In genomic region chr7:45723301-45723700, GRCm38 (mm10) we compare ENCODE assay signal across 28 mouse cellular contexts. TPM values are rescaled to one million over a fixed set of nuclear protein-coding genes. Genes with fewer than 3 reads are reported as not detected.
DNase-seq lines count a peak whose midpoint lies in the region; ATAC-seq lines count a peak whose summit lies in the region.
"Had no signal": no experiment of that assay in that cellular context is flagged by ENCODE, and none has a peak within 500 bp of the region (broad histone marks: within the 10 kb centered on the region; RNA-seq: fewer than 3 reads in every experiment).

No protein-coding gene starts in this region.

- H3K36me3 ChIP-seq in forebrain, embryonic 13.5 days (ENCODE audit: poor library complexity, severe bottlenecking), result peaks cover 89% of the 10 kb centered on the region
- H3K36me3 ChIP-seq in forebrain, embryonic 10.5 days (replicated peaks), result peaks cover 97% of the 10 kb centered on the region
- H3K36me3 ChIP-seq in hindbrain, embryonic 13.5 days, result peaks cover 84% of the 10 kb centered on the region

- peaks cover 20% of the 10 kb centered on the region for H3K4me1 ChIP-seq in forebrain, embryonic 13.5 days
- H3K4me1 ChIP-seq in forebrain, embryonic 10.5 days, result peaks cover 25% of the 10 kb centered on the region
- peaks cover 31% of the 10 kb centered on the region for H3K4me1 ChIP-seq in hindbrain, embryonic 13.5 days (replicated peaks)

- 0 out of 2 replicates have a peak overlapping the region, but pooled peaks have one; percentile 27 for H3K9ac ChIP-seq in forebrain, embryonic 13.5 days
- no peak overlapping the region for H3K9ac ChIP-seq in hindbrain, embryonic 13.5 days
- H3K9ac ChIP-seq: embryonic facial prominence, embryonic 15.5 days; heart, embryonic 15.5 days; hindbrain, embryonic 15.5 days had no signal

- no peak overlapping the region for H3K27ac ChIP-seq in forebrain, embryonic 13.5 days
- H3K27ac ChIP-seq in forebrain, embryonic 10.5 days, result no peak overlapping the region
- no peak overlapping the region for H3K27ac ChIP-seq in hindbrain, embryonic 13.5 days
- H3K27ac ChIP-seq: embryonic facial prominence, embryonic 15.5 days; heart, adult 2 months; heart, embryonic 15.5 days; hindbrain, embryonic 10.5 days; hindbrain, embryonic 15.5 days had no signal

- H3K4me3 ChIP-seq in forebrain, embryonic 13.5 days, result no peak overlapping the region
- no peak overlapping the region for H3K4me3 ChIP-seq in forebrain, embryonic 10.5 days
- no peak overlapping the region for H3K4me3 ChIP-seq in hindbrain, embryonic 13.5 days
- H3K4me3 ChIP-seq: embryonic facial prominence, embryonic 15.5 days; erythroblast, embryonic 14.5 days; heart, adult 2 months; heart, embryonic 15.5 days; hindbrain, embryonic 10.5 days; hindbrain, embryonic 15.5 days had no signal

- H3K4me2 ChIP-seq in forebrain, embryonic 13.5 days, result no peak overlapping the region
- H3K4me2 ChIP-seq in hindbrain, embryonic 13.5 days, result no peak overlapping the region
- H3K4me2 ChIP-seq: embryonic facial prominence, embryonic 15.5 days; heart, embryonic 11.5 days; heart, embryonic 15.5 days; hindbrain, embryonic 15.5 days had no signal

- no peaks in the 10 kb centered on the region for H3K27me3 ChIP-seq in forebrain, embryonic 13.5 days
- H3K27me3 ChIP-seq in forebrain, embryonic 10.5 days (ENCODE audit: poor library complexity, severe bottlenecking), result no peaks in the 10 kb centered on the region
- no peaks in the 10 kb centered on the region for H3K27me3 ChIP-seq in hindbrain, embryonic 13.5 days
- H3K27me3 ChIP-seq: embryonic facial prominence, embryonic 15.5 days; heart, embryonic 15.5 days; hindbrain, embryonic 15.5 days had no signal

- ATAC-seq in forebrain, embryonic 13.5 days, result no peak
- no peak for ATAC-seq in hindbrain, embryonic 13.5 days (ENCODE audit: low FRiP score)
- ATAC-seq: CD4-positive, CD25-positive, alpha-beta regulatory T cell, adult 4 months; forebrain, embryonic 16.5 days had no signal

- 86% methylated on average over 4 of the region's 4 CpGs for WGBS in forebrain, embryonic 13.5 days
- WGBS in forebrain, embryonic 10.5 days, result 91% methylated on average over 4 of the region's 4 CpGs
- WGBS in hindbrain, embryonic 13.5 days, result 84% methylated on average over 4 of the region's 4 CpGs

- peak; percentile 5 for DNase-seq in adrenal gland, postnatal 14 days
- no peak for DNase-seq in adrenal gland, postnatal 36 days
- DNase-seq in forebrain, embryonic 10.5 days (ENCODE audit: extremely low spot score, low spot score), result no peak
- peak; percentile 5 for DNase-seq in right cerebral cortex, postnatal 4 days
- DNase-seq in right cerebral cortex, postnatal 36 days (ENCODE audit: low spot score in 2 of 2), result no peak
- DNase-seq: adrenal gland, postnatal 10 days; B cell, adult 2 months; embryo, embryonic 11 days; gastrocnemius, postnatal 10 days; heart, adult 2 months; kidney, adult 18-20 months had no signal

- H3K9me3 ChIP-seq in forebrain, embryonic 13.5 days (replicated peaks), result no peaks in the 10 kb centered on the region
- H3K9me3 ChIP-seq in forebrain, embryonic 10.5 days, result no peaks in the 10 kb centered on the region
- H3K9me3 ChIP-seq in hindbrain, embryonic 13.5 days, result no peaks in the 10 kb centered on the region
- H3K9me3 ChIP-seq: embryonic facial prominence, embryonic 15.5 days; heart, embryonic 15.5 days; hindbrain, embryonic 10.5 days; hindbrain, embryonic 15.5 days had no signal

RNA-seq across cellular contexts. Expression of gene Fam83e, which starts 2.3 kb away (rescaled TPM):
- total RNA-seq in adrenal gland, postnatal 14 days (2021), result 0.45 and 0.74 TPM in 2 replicates
- total RNA-seq in adrenal gland, postnatal 36 days (2021), result under 1 TPM; 0.36 to 0.46 TPM
- 1.3 TPM in 2 replicates for polyA plus RNA-seq in forebrain, embryonic 13.5 days (2015; fragmentation: Nextera tagmentation; extraction: Ambion mirVana)
- polyA plus RNA-seq in forebrain, embryonic 10.5 days (2016; fragmentation: Nextera tagmentation; extraction: Ambion mirVana), result 2.6 and 3.3 TPM in 2 replicates
- 0.48 and 0.83 TPM in 2 replicates for polyA plus RNA-seq in hindbrain, embryonic 13.5 days (2015; fragmentation: Nextera tagmentation; extraction: Ambion mirVana)
- polyA plus RNA-seq: CD4-positive, CD25-positive, alpha-beta regulatory T cell, adult 4 months had no signal

RNA-seq across cellular contexts. Expression of gene Spaca4, which starts 2.3 kb away (rescaled TPM):
- total RNA-seq in adrenal gland, postnatal 14 days (2021), result not detected in 2 replicates
- not detected for total RNA-seq in adrenal gland, postnatal 36 days (2021)
- not detected in 2 replicates for polyA plus RNA-seq in forebrain, embryonic 13.5 days (2015; fragmentation: Nextera tagmentation; extraction: Ambion mirVana)
- polyA plus RNA-seq in forebrain, embryonic 10.5 days (2016; fragmentation: Nextera tagmentation; extraction: Ambion mirVana), result 0.50 TPM in 1 of 2 replicates, not detected in the other
- polyA plus RNA-seq in hindbrain, embryonic 13.5 days (2015; fragmentation: Nextera tagmentation; extraction: Ambion mirVana), result not detected in 2 replicates
- total RNA-seq: adrenal gland, postnatal 10 days; common myeloid progenitor, adult 5-6 weeks; gastrocnemius, postnatal 10 days; gastrocnemius, postnatal 4 days; heart, adult 2 months; heart, postnatal 25 days; MEL had no signal
- polyA plus RNA-seq: CD4-positive, CD25-positive, alpha-beta regulatory T cell, adult 4 months; embryonic facial prominence, embryonic 11.5 days; erythroblast, embryonic 14.5 days; forebrain, embryonic 11.5 days; forebrain, embryonic 16.5 days; frontal cortex, adult 2 months; heart, adult 2 months; heart, embryonic 11.5 days; heart, embryonic 15.5 days; hindbrain, embryonic 10.5 days; hindbrain, embryonic 15.5 days had no signal

RNA-seq across cellular contexts. Expression of gene Sphk2, which starts 5.5 kb away (rescaled TPM):
- total RNA-seq in adrenal gland, postnatal 14 days (2021), result 32.3 and 34.4 TPM in 2 replicates
- total RNA-seq in adrenal gland, postnatal 36 days (2021), result 10 to 100 TPM; 35.5 to 35.6 TPM
- polyA plus RNA-seq in forebrain, embryonic 13.5 days (2015; fragmentation: Nextera tagmentation; extraction: Ambion mirVana), result 25.3 and 29.7 TPM in 2 replicates
- polyA plus RNA-seq in forebrain, embryonic 10.5 days (2016; fragmentation: Nextera tagmentation; extraction: Ambion mirVana), result 34.0 and 36.6 TPM in 2 replicates
- polyA plus RNA-seq in hindbrain, embryonic 13.5 days (2015; fragmentation: Nextera tagmentation; extraction: Ambion mirVana), result 24.1 and 25.0 TPM in 2 replicates

RNA-seq across cellular contexts. Expression of gene Rpl18, which starts 8.0 kb away (rescaled TPM):
- total RNA-seq in adrenal gland, postnatal 14 days (2021), result 927 and 1,052 TPM in 2 replicates
- 1,000 to 10,000 TPM; 1,050 to 1,062 TPM for total RNA-seq in adrenal gland, postnatal 36 days (2021)
- 808 and 823 TPM in 2 replicates for polyA plus RNA-seq in forebrain, embryonic 13.5 days (2015; fragmentation: Nextera tagmentation; extraction: Ambion mirVana)
- polyA plus RNA-seq in forebrain, embryonic 10.5 days (2016; fragmentation: Nextera tagmentation; extraction: Ambion mirVana), result 1,181 and 1,186 TPM in 2 replicates
- polyA plus RNA-seq in hindbrain, embryonic 13.5 days (2015; fragmentation: Nextera tagmentation; extraction: Ambion mirVana), result 626 and 633 TPM in 2 replicates

RNA-seq across cellular contexts. Expression of gene Dbp, which starts 18.4 kb away (rescaled TPM):
- total RNA-seq in adrenal gland, postnatal 14 days (2021), result 31.2 and 46.3 TPM in 2 replicates
- 100 to 1,000 TPM; 125 to 262 TPM for total RNA-seq in adrenal gland, postnatal 36 days (2021)
- 2.5 and 3.0 TPM in 2 replicates for polyA plus RNA-seq in forebrain, embryonic 13.5 days (2015; fragmentation: Nextera tagmentation; extraction: Ambion mirVana)
- polyA plus RNA-seq in forebrain, embryonic 10.5 days (2016; fragmentation: Nextera tagmentation; extraction: Ambion mirVana), result 2.6 and 2.7 TPM in 2 replicates
- polyA plus RNA-seq in hindbrain, embryonic 13.5 days (2015; fragmentation: Nextera tagmentation; extraction: Ambion mirVana), result 2.9 and 3.6 TPM in 2 replicates

Comparison
In these comparisons a context has a peak if more than half of its experiments do, and no peak if none do; other contexts are left out.
1. DNase-seq: peak in adrenal gland, postnatal 14 days (single experiment) and right cerebral cortex, postnatal 4 days (single experiment); none in adrenal gland, postnatal 36 days (0 of 2), forebrain, embryonic 10.5 days (single experiment) and right cerebral cortex, postnatal 36 days (0 of 2).